Mouse (Mus musculus) urinary bladder, postnatal 4 days (tissue): ENCODE measurements at regions not wholly inside any gene's neighbourhood (a gene's known extent, or its start where the extent isn't known, plus 50 kb on each side); places are given as distances from the start of the nearest gene placed in this dataset.
A peak's percentile ranks its signal among the peaks of the same experiment; 100 is the strongest.

Source experiments
- DNase-seq, 2 experiments: peaks; one replicate each; pipeline ENCODE4 v3.0.0; 2021 to 2022; ENCODE audit warnings: low spot score in 2 of 2

- DNase-seq: no peak
These were observed 111.9 kb upstream of the Zbtb40 start for GRCm38 (mm10) chr4:137160526-137160925.

GRCm38 (mm10) chr4:137158201-137158600 lies 109.6 kb upstream of the Zbtb40 start:
- DNase-seq: no peak

- DNase-seq: no peak
These were observed 108.0 kb upstream of the Zbtb40 start for GRCm38 (mm10) chr4:137156441-137157105.

GRCm38 (mm10) chr4:137148756-137149155 lies 100.2 kb upstream of the Zbtb40 start:
- no peak for DNase-seq

- no peak for DNase-seq
These were observed 99.2 kb upstream of the Zbtb40 start for GRCm38 (mm10) chr4:137147795-137148194.

GRCm38 (mm10) chr4:137146326-137146725 lies 97.7 kb upstream of the Zbtb40 start:
- DNase-seq: no peak

- no peak for DNase-seq
These were observed 93.7 kb upstream of the Zbtb40 start for GRCm38 (mm10) chr4:137142316-137142715.

GRCm38 (mm10) chr4:137139051-137139705 lies 90.6 kb upstream of the Zbtb40 start:
- no peak for DNase-seq

- DNase-seq: no peak
These were observed 89.5 kb upstream of the Zbtb40 start for GRCm38 (mm10) chr4:137138127-137138526.

- no peak for DNase-seq
These were observed 87.7 kb upstream of the Zbtb40 start for GRCm38 (mm10) chr4:137136313-137136712.

- peak in 1 of 2 experiments; percentile 69 for DNase-seq
These were observed 87.2 kb upstream of the Zbtb40 start for GRCm38 (mm10) chr4:137135792-137136191.

GRCm38 (mm10) chr4:137134553-137134952 lies 86.0 kb upstream of the Zbtb40 start:
- no peak for DNase-seq

- DNase-seq: no peak
These were observed 85.2 kb upstream of the Zbtb40 start for GRCm38 (mm10) chr4:137133789-137134188.

GRCm38 (mm10) chr4:137130619-137131212 lies 82.1 kb upstream of the Zbtb40 start:
- no peak for DNase-seq

- no peak for DNase-seq
These were observed 79.6 kb upstream of the Zbtb40 start for GRCm38 (mm10) chr4:137128152-137128551.

- DNase-seq: peak in 1 of 2 experiments; percentile 28
These were observed 73.1 kb upstream of the Zbtb40 start for GRCm38 (mm10) chr4:137121684-137122083.

GRCm38 (mm10) chr4:137120597-137120996 lies 72.0 kb upstream of the Zbtb40 start:
- no peak for DNase-seq

GRCm38 (mm10) chr4:137118332-137118715 lies 69.7 kb upstream of the Zbtb40 start:
- no peak for DNase-seq

- DNase-seq: peak; percentile 45 to 73
These were observed 69.1 kb upstream of the Zbtb40 start for GRCm38 (mm10) chr4:137117471-137118331.

GRCm38 (mm10) chr4:137115062-137115461 lies 66.5 kb upstream of the Zbtb40 start:
- DNase-seq: no peak

GRCm38 (mm10) chr4:137110276-137110675 lies 61.7 kb upstream of the Zbtb40 start:
- no peak for DNase-seq

- no peak for DNase-seq
These were observed 55.9 kb upstream of the Zbtb40 start for GRCm38 (mm10) chr4:137104447-137105044.
